Mouse (Mus musculus): Measurements from ENCODE around the gene Iscu. TPM values are rescaled to one million over a fixed set of nuclear protein-coding genes. Genes with fewer than 3 reads are reported as not detected.
"Not testable (repeated sequence)": the region's sequence is repeated elsewhere in the genome, so short reads cannot be mapped to it uniquely, and the experiment has no call there.

Gene Iscu
- polyA plus RNA-seq, 1 experiment from 2014 or later, result 112 TPM

- peak; percentile 22 for ATAC-seq (ENCODE audit: insufficient read depth)
- H3K9me3 ChIP-seq (ENCODE audit: low read depth, low read length), result no peaks in the 10 kb centered on the region
- no peak overlapping the region for H3K4me3 ChIP-seq (ENCODE audit: low read depth, low read length)
- H3K27ac ChIP-seq (ENCODE audit: low read depth), result peak overlapping the region; percentile 46; the same call in 1 of the 2 replicates
- no peak for TF ChIP-seq CTCF (IDR thresholded peaks at IDR 0.05; ENCODE audit: low read depth)
- no peak overlapping the region for H3K4me2 ChIP-seq
- H3K9ac ChIP-seq, result no peak overlapping the region
- 40% methylated on average over 9 of the region's 9 CpGs for WGBS
- DNase-seq, result no peak
- peaks cover 7% of the 10 kb centered on the region; the same call in 1 of the 2 replicates for H3K4me1 ChIP-seq (ENCODE audit: insufficient read depth)
- H3K36me3 ChIP-seq (ENCODE audit: insufficient read depth), result no peaks in the 10 kb centered on the region
- no peaks in the 10 kb centered on the region for H3K27me3 ChIP-seq (ENCODE audit: insufficient read depth, low read length)
Observed at GRCm38 (mm10) chr5:113807712-113808111, 35.2 kb downstream of the Iscu start.

- Histone ChIP-seq H3K27ac (ENCODE audit: low read depth) (peak overlapping the region; percentile 46), H3K9me3 (ENCODE audit: low read depth, low read length) (no peaks in the 10 kb centered on the region), H3K27me3 (ENCODE audit: insufficient read depth, low read length) (no peaks in the 10 kb centered on the region), H3K36me3 (ENCODE audit: insufficient read depth) (no peaks in the 10 kb centered on the region), H3K9ac (no peak overlapping the region), H3K4me2 (no peak overlapping the region), H3K4me1 (ENCODE audit: insufficient read depth) (peaks cover 7% of the 10 kb centered on the region; the same call in 1 of the 2 replicates), H3K4me3 (ENCODE audit: low read depth, low read length) (no peak overlapping the region)
- DNase-seq, result peak; percentile 69
- WGBS, result 37% methylated on average over 2 of the region's 2 CpGs
- no peak for TF ChIP-seq CTCF (IDR thresholded peaks at IDR 0.05; ENCODE audit: low read depth)
- ATAC-seq (ENCODE audit: insufficient read depth), result peak; percentile 19; the same call in 1 of the 2 replicates
Observed at GRCm38 (mm10) chr5:113808177-113808576, 35.6 kb downstream of the Iscu start.

- DNase-seq (no peak), ATAC-seq (ENCODE audit: insufficient read depth) (no peak)
- no peak overlapping the region for H3K27ac ChIP-seq (ENCODE audit: low read depth)
- H3K4me2 ChIP-seq, result no peak overlapping the region
- 90% methylated on average over 4 of the region's 4 CpGs for WGBS
- no peaks in the 10 kb centered on the region for H3K36me3 ChIP-seq (ENCODE audit: insufficient read depth)
- H3K9me3 ChIP-seq (ENCODE audit: low read depth, low read length), result no peaks in the 10 kb centered on the region
- no peaks in the 10 kb centered on the region for H3K27me3 ChIP-seq (ENCODE audit: insufficient read depth, low read length)
- peaks cover 7% of the 10 kb centered on the region; the same call in 1 of the 2 replicates for H3K4me1 ChIP-seq (ENCODE audit: insufficient read depth)
- no peak for TF ChIP-seq CTCF (IDR thresholded peaks at IDR 0.05; ENCODE audit: low read depth)
- no peak overlapping the region for H3K4me3 ChIP-seq (ENCODE audit: low read depth, low read length)
- H3K9ac ChIP-seq, result no peak overlapping the region
Observed at GRCm38 (mm10) chr5:113810111-113810510, 37.6 kb downstream of the Iscu start.

GRCm38 (mm10) chr5:113811824-113812420 is 39.4 kb downstream of the Iscu start:
- 18% methylated on average over 11 of the region's 12 CpGs for WGBS
- H3K4me2 ChIP-seq; H3K9ac ChIP-seq; H3K36me3 ChIP-seq (ENCODE audit: insufficient read depth); H3K4me3 ChIP-seq (ENCODE audit: low read depth, low read length); H3K27ac ChIP-seq (ENCODE audit: low read depth); H3K27me3 ChIP-seq (ENCODE audit: insufficient read depth, low read length); H3K4me1 ChIP-seq (ENCODE audit: insufficient read depth); H3K9me3 ChIP-seq (ENCODE audit: low read depth, low read length); ATAC-seq (ENCODE audit: insufficient read depth); DNase-seq: not testable (repeated sequence)
- TF ChIP-seq CTCF (IDR thresholded peaks at IDR 0.05; ENCODE audit: low read depth), result peak; percentile 60

DNA sequence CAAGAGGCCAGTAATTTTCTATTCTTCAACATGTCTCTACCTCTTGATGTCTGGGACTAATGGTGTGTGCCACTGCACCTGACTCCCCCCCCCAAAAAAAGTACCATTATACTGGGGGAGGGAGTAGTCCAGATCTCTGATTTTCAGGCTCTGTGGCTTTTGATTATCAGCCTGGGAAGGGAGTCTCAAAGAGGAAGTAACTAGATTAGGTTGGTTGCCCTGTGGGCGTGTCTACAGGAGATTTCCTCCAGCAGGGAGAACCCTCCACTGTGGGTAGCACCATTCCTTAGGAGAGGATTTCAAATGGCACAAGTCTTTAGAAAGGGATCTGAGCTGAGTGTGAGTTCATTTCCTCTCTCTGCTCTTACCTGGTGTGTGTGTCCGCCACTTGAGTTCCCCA is 40.1 kb downstream of the Iscu start:
- Histone ChIP-seq H3K27me3 (ENCODE audit: insufficient read depth, low read length) (no peaks in the 10 kb centered on the region), H3K4me1 (ENCODE audit: insufficient read depth) (peaks cover 7% of the 10 kb centered on the region; the same call in 1 of the 2 replicates), H3K27ac (ENCODE audit: low read depth) (no peak overlapping the region), H3K9me3 (ENCODE audit: low read depth, low read length) (no peaks in the 10 kb centered on the region), H3K4me3 (ENCODE audit: low read depth, low read length) (no peak overlapping the region), H3K4me2 (no peak overlapping the region), H3K9ac (no peak overlapping the region), H3K36me3 (ENCODE audit: insufficient read depth) (no peaks in the 10 kb centered on the region)
- WGBS, result 87% methylated on average over 2 of the region's 2 CpGs
- no peak; the same call in 1 of the 2 replicates for ATAC-seq (ENCODE audit: insufficient read depth)
- TF ChIP-seq CTCF (IDR thresholded peaks at IDR 0.05; ENCODE audit: low read depth), result no peak
- no peak for DNase-seq

GRCm38 (mm10) chr5:113813608-113814007 is 41.1 kb downstream of the Iscu start:
- H3K36me3 ChIP-seq (ENCODE audit: insufficient read depth), result no peaks in the 10 kb centered on the region
- no peaks in the 10 kb centered on the region for H3K4me1 ChIP-seq (ENCODE audit: insufficient read depth)
- no peak overlapping the region for H3K4me3 ChIP-seq (ENCODE audit: low read depth, low read length)
- H3K9me3 ChIP-seq (ENCODE audit: low read depth, low read length), result no peaks in the 10 kb centered on the region
- ATAC-seq (ENCODE audit: insufficient read depth), result no peak
- no peak overlapping the region for H3K4me2 ChIP-seq
- no peak overlapping the region for H3K27ac ChIP-seq (ENCODE audit: low read depth)
- H3K9ac ChIP-seq, result no peak overlapping the region
- DNase-seq, result no peak
- peak; percentile 35 for TF ChIP-seq CTCF (IDR thresholded peaks at IDR 0.05; ENCODE audit: low read depth)
- WGBS, result 22% methylated on average over 9 of the region's 9 CpGs
- no peaks in the 10 kb centered on the region for H3K27me3 ChIP-seq (ENCODE audit: insufficient read depth, low read length)

GRCm38 (mm10) chr5:113814111-113815040 is 41.8 kb downstream of the Iscu start:
- no peak for ATAC-seq (ENCODE audit: insufficient read depth)
- 31% methylated on average over 27 of the region's 27 CpGs for WGBS
- H3K9ac ChIP-seq, result no peak overlapping the region

More at GRCm38 (mm10) chr5:113814111-113815040, 41.8 kb downstream of the Iscu start:
- Histone ChIP-seq H3K4me1 (ENCODE audit: insufficient read depth) (no peaks in the 10 kb centered on the region), H3K4me3 (ENCODE audit: low read depth, low read length) (no peak overlapping the region), H3K36me3 (ENCODE audit: insufficient read depth) (no peaks in the 10 kb centered on the region), H3K27me3 (ENCODE audit: insufficient read depth, low read length) (no peaks in the 10 kb centered on the region), H3K9me3 (ENCODE audit: low read depth, low read length) (no peaks in the 10 kb centered on the region), H3K27ac (ENCODE audit: low read depth) (no peak overlapping the region), H3K4me2 (no peak overlapping the region)
- TF ChIP-seq CTCF (IDR thresholded peaks at IDR 0.05; ENCODE audit: low read depth), result no peak
- no peak for DNase-seq

All from lung, embryonic 14.5 days (tissue).